Mouse (Mus musculus): Measurements from ENCODE around the gene Pcp4l1. TPM values are rescaled to one million over a fixed set of nuclear protein-coding genes. Genes with fewer than 3 reads are reported as not detected.

Pcp4l1 gene
- total RNA-seq (2021) (10 to 100 TPM; 42.6 to 54.7 TPM), polyA plus RNA-seq (2012; rRNA removed) (68.9 and 73.5 TPM in 2 replicates)
- long read RNA-seq, transcript Pcp4l1-201 (3 exons, 1,577 nt): major isoform, 55 of 58 reads
- long read RNA-seq, partial matches to known transcripts: 1 of 58 reads
- long read RNA-seq, other reads (novel, unspliced or antisense): 2 of 58 reads

- peak; percentile 77 for DNase-seq
These were observed at the start of gene Pcp4l1 for GRCm38 (mm10) chr1:171195887-171196397. Gene Pcp4l1, minus strand, starts transcription at chr1:171196268.

GRCm38 (mm10) chr1:171245353-171245752 lies 49.3 kb upstream of the Pcp4l1 start:
- no peak for DNase-seq

- peak; percentile 22 for DNase-seq
These were observed 45.9 kb upstream of the Pcp4l1 start for GRCm38 (mm10) chr1:171241952-171242351.

GRCm38 (mm10) chr1:171240911-171241310 lies 44.8 kb upstream of the Pcp4l1 start:
- DNase-seq: peak; percentile 76

- DNase-seq: peak; percentile 77
These were observed 44.1 kb upstream of the Pcp4l1 start for GRCm38 (mm10) chr1:171239992-171240744.

- DNase-seq: peak; percentile 83
These were observed 42.4 kb upstream of the Pcp4l1 start for GRCm38 (mm10) chr1:171238463-171238862.

GRCm38 (mm10) chr1:171237438-171237837 lies 41.4 kb upstream of the Pcp4l1 start:
- DNase-seq: no peak

GRCm38 (mm10) chr1:171235791-171236190 lies 39.7 kb upstream of the Pcp4l1 start:
- no peak for DNase-seq

- no peak for DNase-seq
These were observed 38.5 kb upstream of the Pcp4l1 start for GRCm38 (mm10) chr1:171234538-171234937.

- DNase-seq: no peak
These were observed 38.1 kb upstream of the Pcp4l1 start, which contains the start of gene Fcer1g for GRCm38 (mm10) chr1:171234126-171234525. Gene Fcer1g, minus strand, starts transcription at chr1:171234365.

- DNase-seq: peak; percentile 70
These were observed 37.0 kb upstream of the Pcp4l1 start for GRCm38 (mm10) chr1:171232800-171233730.

GRCm38 (mm10) chr1:171232348-171232747 lies 36.3 kb upstream of the Pcp4l1 start:
- DNase-seq: peak; percentile 45

- no peak for DNase-seq
These were observed 35.8 kb upstream of the Pcp4l1 start for GRCm38 (mm10) chr1:171231844-171232243.

GRCm38 (mm10) chr1:171230215-171230614 lies 34.1 kb upstream of the Pcp4l1 start:
- DNase-seq: no peak

GRCm38 (mm10) chr1:171229750-171230149 lies 33.7 kb upstream of the Pcp4l1 start:
- no peak for DNase-seq

GRCm38 (mm10) chr1:171227879-171228278 lies 31.8 kb upstream of the Pcp4l1 start:
- peak; percentile 65 for DNase-seq

GRCm38 (mm10) chr1:171226780-171227179 lies 30.7 kb upstream of the Pcp4l1 start:
- DNase-seq: no peak

- DNase-seq: no peak
These were observed 28.8 kb upstream of the Pcp4l1 start, which contains the start of gene Apoa2 for GRCm38 (mm10) chr1:171224857-171225256. Gene Apoa2, plus strand, starts transcription at chr1:171225054.

GRCm38 (mm10) chr1:171223796-171224195 lies 27.7 kb upstream of the Pcp4l1 start:
- peak; percentile 86 for DNase-seq

- DNase-seq: no peak
These were observed 27.1 kb upstream of the Pcp4l1 start for GRCm38 (mm10) chr1:171223168-171223567.

GRCm38 (mm10) chr1:171222238-171223155 lies 26.4 kb upstream of the Pcp4l1 start, which contains the start of gene Tomm40l:
Gene Tomm40l, minus strand, starts transcription at chr1:171222514.
- DNase-seq: peak; percentile 96

All from adrenal gland, adult 2 months (tissue).